Mouse (Mus musculus) right cerebral cortex, adult 18-20 months (tissue): ENCODE results near the gene Fzd4.

ENCODE experiments used
- DNase-seq: peaks from one replicate; pipeline ENCODE4 v3.0.0; 2022; ENCODE audit warnings: mixed read lengths

Fzd4 gene

DNA sequence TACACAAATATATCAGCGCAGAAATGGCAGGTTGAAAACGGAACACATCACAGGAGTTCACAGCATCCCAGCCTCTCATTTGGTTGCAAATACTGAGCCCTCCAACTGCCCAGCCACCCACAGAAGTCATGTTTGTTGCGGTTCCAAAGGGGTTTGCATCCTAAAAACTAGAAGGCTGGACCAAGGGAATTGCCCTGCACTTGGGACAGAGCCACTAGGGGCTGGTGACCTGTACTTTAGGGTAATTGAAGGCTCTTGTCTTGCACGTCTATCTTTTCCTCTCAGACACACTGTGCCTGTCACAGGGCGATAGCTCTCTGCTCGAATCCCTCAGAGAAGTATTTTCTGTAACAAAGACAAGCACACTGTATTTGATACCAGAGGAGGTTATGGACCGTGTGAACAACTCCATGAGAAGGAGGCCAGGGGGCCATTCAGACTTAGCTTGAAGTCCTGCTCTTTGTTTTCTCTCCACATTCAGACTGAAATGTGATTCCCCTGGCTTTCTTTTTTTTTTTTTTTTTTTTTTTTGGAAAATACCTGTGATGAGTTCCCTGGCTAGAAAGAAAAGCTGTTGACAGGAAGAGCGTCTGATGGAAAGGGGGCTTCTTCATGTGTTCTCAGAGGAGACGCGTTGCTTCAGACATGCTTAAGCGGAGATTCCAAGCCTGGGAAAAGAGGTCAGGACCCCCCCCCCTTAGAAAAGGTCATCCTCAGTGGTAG is 2.9 kb upstream of the Fzd4 start:
- DNase-seq, result no peak

- DNase-seq, result no peak
Observed at GRCm38 (mm10) chr7:89401936-89402335, 2.2 kb upstream of the Fzd4 start.

- DNase-seq, result peak; percentile 59
Observed at GRCm38 (mm10) chr7:89403053-89403972, 842 bp upstream of the Fzd4 start.

DNA sequence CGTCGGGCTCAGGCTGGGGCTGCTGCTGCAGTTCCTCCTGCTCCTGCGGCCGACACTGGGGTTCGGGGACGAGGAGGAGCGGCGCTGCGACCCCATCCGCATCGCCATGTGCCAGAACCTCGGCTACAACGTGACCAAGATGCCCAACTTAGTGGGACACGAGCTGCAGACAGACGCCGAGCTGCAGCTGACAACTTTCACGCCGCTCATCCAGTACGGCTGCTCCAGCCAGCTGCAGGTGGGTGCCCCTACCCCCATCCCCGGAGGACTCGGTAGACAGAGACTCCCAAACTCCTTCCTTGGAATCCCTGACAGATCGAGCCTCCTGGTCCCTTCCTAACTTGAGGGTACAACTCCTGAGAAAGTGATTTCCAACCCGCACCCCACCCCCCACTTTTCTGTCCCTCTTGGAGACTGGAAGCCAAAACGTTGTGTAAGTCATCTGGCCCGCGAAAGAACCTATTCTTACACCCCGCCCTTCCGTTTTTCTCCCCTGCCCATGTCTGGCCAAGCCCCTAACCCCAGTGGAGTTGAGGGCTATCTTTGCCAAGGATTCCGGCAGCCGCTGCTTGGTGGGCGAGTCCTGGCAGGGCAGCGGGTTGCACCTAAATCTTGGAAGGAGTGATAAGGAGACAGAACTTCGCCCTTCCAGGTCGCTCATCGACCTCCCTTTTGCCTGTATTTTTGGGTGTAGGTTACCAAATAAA is 732 bp downstream of the Fzd4 start:
- no peak for DNase-seq

DNA sequence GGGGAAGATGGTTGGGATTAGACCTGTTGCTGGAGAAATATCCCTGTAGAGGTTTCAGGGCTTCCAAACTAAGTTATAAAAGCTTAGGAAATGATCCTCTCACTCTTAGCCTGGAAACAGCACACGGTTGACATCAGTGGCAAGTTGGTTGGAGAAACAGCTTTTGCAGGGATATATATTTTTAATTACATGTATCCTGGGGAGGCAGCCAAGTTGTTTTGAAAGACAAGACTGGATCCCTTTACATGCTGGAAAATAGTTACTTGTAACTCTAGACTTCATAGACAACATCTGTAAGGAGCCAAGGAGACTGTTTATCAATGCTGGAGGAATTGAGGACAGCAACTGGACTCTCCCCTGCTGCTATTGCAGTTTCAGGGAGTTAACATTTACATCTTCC is 1.9 kb downstream of the Fzd4 start:
- no peak for DNase-seq

DNA sequence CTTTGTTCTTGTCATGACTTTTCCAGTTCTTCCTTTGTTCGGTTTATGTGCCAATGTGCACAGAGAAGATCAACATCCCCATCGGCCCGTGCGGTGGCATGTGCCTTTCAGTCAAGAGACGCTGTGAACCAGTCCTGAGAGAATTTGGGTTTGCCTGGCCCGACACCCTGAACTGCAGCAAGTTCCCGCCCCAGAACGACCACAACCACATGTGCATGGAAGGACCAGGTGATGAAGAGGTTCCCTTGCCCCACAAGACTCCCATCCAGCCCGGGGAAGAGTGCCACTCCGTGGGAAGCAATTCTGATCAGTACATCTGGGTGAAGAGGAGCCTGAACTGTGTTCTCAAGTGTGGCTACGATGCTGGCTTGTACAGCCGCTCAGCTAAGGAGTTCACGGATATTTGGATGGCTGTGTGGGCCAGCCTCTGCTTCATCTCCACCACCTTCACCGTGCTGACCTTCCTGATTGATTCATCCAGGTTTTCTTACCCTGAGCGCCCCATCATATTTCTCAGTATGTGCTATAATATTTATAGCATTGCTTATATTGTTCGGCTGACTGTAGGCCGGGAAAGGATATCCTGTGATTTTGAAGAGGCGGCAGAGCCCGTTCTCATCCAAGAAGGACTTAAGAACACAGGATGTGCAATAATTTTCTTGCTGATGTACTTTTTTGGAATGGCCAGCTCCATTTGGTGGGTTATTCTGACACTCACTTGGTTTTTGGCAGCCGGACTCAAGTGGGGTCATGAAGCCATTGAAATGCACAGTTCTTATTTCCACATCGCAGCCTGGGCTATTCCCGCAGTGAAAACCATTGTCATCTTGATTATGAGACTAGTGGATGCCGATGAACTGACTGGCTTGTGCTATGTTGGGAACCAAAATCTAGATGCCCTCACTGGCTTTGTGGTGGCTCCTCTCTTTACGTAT is 3.1 kb downstream of the Fzd4 start:
- DNase-seq, result no peak

DNA sequence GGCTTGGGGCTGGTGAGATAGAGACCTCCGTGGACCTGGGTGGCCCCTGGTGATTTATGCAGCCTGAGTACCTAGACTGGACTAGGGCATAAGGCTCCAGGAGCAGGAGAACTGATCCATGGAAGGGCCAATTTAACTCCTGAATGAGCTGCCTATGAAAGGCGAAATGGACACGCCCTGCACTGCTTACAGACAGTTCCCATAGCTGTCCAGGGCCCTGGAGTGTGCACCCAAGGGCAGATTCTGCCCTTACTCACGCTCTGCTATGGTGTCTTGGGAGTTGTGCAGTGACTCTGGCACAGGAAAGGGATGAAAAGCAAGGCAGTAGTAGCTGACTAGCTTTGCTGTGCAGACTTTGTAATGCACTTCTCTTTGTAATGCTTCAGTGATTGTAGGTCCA is 6.1 kb downstream of the Fzd4 start:
- no peak for DNase-seq

DNA sequence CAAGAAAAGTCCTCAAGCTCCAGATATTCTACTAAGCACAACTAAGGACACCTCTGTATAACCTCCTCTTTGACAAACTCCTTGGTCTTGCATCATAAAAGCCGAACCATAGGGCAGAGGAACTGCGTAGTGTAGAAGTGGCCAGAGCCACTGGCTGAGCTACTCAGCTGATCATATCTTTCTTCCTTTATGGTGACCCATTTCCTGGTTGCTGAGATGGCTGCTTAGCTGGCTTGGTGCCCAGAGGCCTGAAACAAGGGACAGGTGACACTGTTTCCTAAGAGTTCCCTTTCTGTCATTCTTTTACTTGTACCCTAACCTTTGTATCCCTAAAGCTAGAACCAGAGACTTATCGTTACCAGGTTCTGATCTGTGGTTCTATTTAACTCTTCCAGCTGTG is 7.2 kb downstream of the Fzd4 start:
- no peak for DNase-seq

DNA sequence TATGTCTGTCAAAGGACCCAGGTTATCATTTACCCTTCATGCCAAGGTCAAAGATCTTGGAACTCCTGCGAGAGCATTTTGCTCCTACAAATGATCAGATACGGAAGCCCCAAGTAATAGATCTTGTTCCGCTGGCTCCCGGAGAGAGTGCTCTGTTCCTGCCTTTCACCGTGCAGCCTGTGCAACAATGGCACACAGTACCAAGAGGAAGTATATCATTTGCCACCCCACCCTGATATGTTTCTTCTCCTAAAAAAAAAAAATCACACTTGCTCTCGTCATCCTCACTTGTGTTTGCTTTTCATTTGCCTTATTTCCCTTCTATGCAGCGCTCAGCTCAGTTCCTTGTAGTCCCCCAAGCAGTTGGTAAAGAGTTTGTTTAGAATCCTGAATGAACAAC is 7.9 kb downstream of the Fzd4 start:
- DNase-seq, result no peak

- DNase-seq, result no peak
Observed at GRCm38 (mm10) chr7:89416027-89416426, 11.9 kb downstream of the Fzd4 start.

DNA sequence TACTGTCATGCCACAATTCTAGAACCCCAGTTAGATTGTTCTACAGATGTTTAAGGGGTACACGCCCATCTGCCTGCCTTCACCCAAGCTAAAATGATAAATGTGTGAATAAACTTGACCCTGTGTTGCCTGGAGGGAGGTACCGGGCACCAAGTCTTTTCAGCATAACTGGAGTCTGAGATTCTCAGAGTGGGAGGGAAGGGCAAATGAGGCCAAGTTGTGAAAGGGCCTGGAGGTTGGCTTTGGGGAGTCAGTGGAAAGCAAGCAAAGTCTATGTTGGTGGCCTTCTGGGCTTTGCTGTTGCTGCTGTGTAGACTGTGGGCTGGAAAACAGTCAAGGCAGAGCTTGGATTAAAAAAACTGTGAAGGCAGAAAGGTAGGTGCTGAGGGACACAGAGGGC is 13.6 kb downstream of the Fzd4 start:
- no peak for DNase-seq

- no peak for DNase-seq
Observed at GRCm38 (mm10) chr7:89418127-89418653, 14.0 kb downstream of the Fzd4 start.

DNA sequence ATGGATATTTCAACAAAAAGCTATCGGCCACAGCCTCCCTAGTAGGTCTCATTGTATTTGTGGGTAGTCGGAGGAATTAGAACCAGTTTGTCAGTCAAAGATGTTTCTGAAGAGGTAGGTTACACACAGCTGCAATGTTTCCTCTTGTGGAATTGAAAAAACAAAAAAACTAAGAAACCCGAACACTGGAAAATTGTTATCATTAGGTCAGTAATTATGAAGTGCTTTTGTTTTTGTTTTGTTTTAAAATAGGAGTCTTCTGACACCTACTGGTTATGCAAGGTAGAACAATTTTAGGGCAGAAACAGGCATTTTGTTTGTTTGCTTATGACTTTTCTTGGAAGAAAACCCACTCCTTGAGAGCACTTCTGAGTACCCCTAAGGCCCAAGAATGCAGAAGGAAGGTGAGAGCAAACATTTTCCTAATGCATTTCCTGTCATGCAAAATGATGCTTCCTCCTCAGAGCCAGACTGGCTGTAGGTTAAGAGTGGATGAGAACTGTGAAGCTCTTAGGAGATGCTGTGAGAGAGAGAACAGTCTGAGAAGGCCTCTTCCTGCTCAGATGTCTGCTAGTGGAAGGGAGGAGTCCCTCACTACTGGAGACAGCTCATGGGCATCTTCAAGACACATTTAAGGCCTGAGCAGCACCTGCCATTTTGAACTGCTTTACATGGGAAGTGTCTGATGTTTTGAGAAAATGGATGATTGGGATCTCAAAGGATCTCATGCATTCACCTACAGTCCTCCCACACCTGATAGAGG is 14.9 kb downstream of the Fzd4 start:
- no peak for DNase-seq

DNA sequence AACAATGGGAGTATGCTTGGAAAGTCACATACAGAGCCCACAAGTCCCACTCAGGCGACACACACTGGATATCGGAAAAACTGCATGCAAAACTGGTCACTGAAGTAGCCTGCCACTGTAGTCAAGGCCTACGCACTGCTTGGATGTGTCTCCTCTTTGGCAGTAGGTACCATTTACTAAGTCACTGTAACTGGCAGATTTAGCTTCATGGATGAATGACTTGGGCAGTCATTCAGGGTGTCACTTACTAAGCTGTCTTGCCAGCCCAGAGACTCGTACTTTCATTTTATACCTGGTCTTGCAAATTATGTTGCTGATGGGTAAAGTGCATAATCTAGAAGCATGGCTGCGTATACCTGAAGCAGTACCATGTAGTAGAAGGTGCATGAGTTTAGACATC is 17.1 kb downstream of the Fzd4 start:
- no peak for DNase-seq

- DNase-seq, result no peak
Observed at GRCm38 (mm10) chr7:89422650-89423049, 18.5 kb downstream of the Fzd4 start.

DNA sequence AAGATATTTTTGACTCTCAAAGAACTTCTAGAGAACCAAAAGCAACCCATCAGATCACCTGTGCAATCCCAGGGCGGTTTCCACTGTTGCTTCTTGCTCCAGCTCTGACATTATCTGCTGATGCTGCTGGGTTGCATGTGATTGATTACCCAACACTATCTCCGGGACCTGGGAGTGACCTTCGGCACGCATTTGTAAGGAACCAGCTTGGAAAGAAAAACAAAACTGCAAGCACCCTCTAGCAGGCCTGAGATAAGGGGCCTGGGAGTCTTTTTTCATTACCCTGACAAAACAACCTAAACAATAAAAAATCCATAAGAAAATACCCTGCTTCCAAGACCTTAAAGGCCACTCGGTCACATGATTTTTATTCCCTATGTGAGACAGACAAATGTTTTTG is 19.0 kb downstream of the Fzd4 start:
- DNase-seq, result no peak

GRCm38 (mm10) chr7:89423688-89424255 is 19.6 kb downstream of the Fzd4 start:
- no peak for DNase-seq

DNA sequence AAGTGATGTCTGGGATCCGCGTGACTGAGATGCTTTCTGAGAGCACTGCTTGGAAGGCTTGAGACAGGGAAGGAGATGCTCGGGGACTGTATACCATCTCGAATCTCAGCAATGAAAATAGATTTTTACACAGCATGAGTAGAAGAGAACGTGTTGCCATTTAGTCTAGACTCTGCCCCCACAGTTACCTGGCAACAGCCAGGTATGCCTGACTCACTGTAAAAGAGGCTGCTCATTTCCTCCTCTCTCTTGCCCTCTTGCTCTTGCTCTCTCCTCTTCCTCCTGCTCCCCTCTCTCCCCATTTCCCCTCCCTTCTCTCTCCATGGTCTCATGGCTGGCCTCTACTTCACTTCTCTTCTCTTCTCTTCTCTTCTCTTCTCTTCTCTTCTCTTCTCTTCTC is 20.5 kb downstream of the Fzd4 start:
- no peak for DNase-seq

- DNase-seq, result no peak
Observed at GRCm38 (mm10) chr7:89425803-89426725, 21.9 kb downstream of the Fzd4 start.

- DNase-seq, result no peak
Observed at GRCm38 (mm10) chr7:89427101-89427500, 22.9 kb downstream of the Fzd4 start.
